Mouse (Mus musculus): ENCODE measurements around the gene Gigyf2.

Gene Gigyf2

GRCm38 (mm10) chr1:87326742-87327163 lies at the start of gene Gigyf2:
Gene Gigyf2, plus strand, starts transcription at chr1:87326998.
- peak; percentile 97 to 98 for DNase-seq (ENCODE audit: low spot score in 2 of 2)

- DNase-seq (ENCODE audit: low spot score in 2 of 2): no peak
Observed at GRCm38 (mm10) chr1:87280281-87280680, 46.5 kb upstream of the Gigyf2 start.

DNA sequence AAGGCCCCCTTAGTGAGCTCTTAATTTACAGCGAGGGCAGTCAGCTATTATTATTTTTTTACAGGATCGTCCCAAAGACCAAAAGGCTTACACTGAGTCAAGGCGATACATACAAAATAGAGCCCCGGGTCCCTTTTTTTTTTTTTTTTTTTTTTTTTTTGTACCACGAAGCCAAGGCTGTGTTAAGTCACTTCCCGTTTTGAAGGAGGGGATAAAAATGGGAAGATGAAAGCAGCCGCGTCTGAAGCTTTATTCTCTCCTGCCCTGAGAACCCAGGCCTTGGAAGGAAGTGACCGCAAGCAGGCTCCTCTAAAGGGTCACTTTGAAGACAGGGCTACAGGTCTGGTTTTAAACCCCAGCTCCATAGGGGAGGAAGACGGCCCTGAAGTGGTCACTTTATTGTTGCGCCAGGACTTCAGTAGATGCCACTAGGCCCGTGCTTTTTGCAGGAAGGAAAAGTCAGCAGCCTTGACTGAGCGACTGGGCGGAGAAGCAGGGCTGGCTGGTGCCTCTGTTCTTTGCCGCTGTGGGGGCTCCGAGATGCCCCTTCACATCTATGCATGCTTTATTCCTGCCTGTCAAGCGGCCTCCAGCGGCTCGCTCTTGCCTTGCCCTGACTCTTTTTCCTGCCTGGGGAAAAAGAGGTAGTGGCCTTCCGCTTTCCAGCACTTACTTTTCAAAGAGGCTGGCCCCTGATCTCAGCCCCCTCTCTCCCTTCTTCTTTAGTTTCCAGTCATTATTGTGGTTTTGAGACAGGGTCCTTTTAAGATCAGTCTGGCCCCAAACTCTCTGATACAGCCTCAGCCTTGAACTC lies 45.0 kb upstream of the Gigyf2 start:
- DNase-seq (ENCODE audit: low spot score in 2 of 2): no peak

GRCm38 (mm10) chr1:87282413-87282788 lies 44.4 kb upstream of the Gigyf2 start:
- no peak for DNase-seq (ENCODE audit: low spot score in 2 of 2)

DNA sequence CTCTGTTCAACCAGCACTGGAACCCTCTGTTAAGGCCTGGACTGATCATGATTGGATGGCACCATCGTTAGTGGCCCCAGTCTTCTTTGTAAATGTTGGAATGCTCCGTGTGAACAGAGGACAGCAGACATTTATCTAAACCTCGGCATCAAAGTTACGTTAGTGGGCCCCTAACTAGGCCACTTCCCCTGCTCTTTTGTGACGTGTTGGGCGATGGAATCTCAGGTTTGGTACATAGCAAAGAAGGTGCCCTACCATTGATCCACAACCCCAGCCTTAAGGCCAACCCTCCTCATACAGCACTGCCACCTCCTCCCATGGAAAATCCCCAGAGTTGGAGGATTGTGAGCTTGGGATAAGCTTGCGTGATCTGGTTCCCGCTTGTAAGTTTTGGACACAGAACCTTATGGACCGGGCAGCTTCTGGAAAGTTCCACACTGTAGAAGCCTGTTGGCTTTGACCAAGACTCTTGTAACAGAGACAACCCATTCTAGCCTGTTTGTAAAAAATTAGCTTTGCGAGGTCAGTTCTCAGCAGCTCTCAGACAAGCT lies 43.3 kb upstream of the Gigyf2 start:
- no peak for DNase-seq (ENCODE audit: low spot score in 2 of 2)

- no peak for DNase-seq (ENCODE audit: low spot score in 2 of 2)
Observed at GRCm38 (mm10) chr1:87287105-87287504, 39.7 kb upstream of the Gigyf2 start.

GRCm38 (mm10) chr1:87291416-87291815 lies 35.4 kb upstream of the Gigyf2 start:
- DNase-seq (ENCODE audit: low spot score in 2 of 2): no peak

- DNase-seq (ENCODE audit: low spot score in 2 of 2): peak; percentile 71 to 73
Observed at GRCm38 (mm10) chr1:87292420-87293190, 34.2 kb upstream of the Gigyf2 start.

GRCm38 (mm10) chr1:87294063-87294710 lies 32.6 kb upstream of the Gigyf2 start:
- no peak for DNase-seq (ENCODE audit: low spot score in 2 of 2)

- no peak for DNase-seq (ENCODE audit: low spot score in 2 of 2)
Observed at GRCm38 (mm10) chr1:87294951-87295350, 31.8 kb upstream of the Gigyf2 start.

GRCm38 (mm10) chr1:87297346-87297925 lies 29.4 kb upstream of the Gigyf2 start:
- no peak for DNase-seq (ENCODE audit: low spot score in 2 of 2)

- no peak for DNase-seq (ENCODE audit: low spot score in 2 of 2)
Observed at GRCm38 (mm10) chr1:87300360-87301286, 26.2 kb upstream of the Gigyf2 start.

GRCm38 (mm10) chr1:87301971-87302370 lies 24.8 kb upstream of the Gigyf2 start:
- DNase-seq (ENCODE audit: low spot score in 2 of 2): no peak

- DNase-seq (ENCODE audit: low spot score in 2 of 2): no peak
Observed at GRCm38 (mm10) chr1:87308952-87309351, 17.8 kb upstream of the Gigyf2 start.

DNA sequence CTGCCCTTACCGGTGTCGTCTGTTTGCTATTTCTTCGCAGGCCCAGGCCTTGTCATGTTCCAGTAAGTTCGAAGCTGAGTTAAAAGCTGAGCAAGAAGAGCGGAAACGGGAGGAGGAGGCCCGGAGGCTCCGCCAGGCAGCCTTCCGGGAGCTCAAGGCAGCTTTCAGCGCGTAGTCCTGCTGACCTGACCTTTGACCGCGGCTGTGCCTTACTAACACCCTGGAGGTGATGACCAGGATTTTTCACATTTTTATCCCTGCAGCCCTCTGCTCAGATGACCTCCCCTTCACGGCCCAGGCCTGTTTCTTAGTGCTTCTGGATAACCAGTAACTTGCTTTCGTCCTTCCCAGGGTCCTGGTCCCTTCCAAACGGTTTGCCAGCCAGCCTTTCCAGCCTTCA lies 17.2 kb upstream of the Gigyf2 start:
- DNase-seq (ENCODE audit: low spot score in 2 of 2): no peak

GRCm38 (mm10) chr1:87312681-87313080 lies 14.1 kb upstream of the Gigyf2 start:
- no peak for DNase-seq (ENCODE audit: low spot score in 2 of 2)

DNA sequence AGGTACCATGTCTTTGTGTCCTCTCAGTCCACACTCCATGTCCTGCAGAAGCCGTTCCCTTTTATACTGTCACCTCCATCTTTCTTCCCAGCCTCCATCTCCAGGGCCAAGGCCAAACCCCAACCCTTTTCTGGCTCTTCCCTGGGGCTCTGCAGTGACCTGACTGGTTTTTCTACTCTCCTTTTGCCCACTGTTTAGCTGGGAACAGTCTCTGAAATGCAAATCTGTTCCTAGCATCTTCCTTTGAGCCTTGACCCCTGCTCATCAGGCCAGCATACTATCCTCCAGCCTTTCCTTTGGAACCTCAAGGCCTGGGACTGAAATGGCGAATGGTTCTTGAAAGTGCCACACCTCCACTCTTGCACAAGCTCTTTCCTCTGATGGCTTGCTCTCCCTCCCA lies 13.7 kb upstream of the Gigyf2 start:
- DNase-seq (ENCODE audit: low spot score in 2 of 2): no peak

- DNase-seq (ENCODE audit: low spot score in 2 of 2): no peak
Observed at GRCm38 (mm10) chr1:87313843-87314570, 12.8 kb upstream of the Gigyf2 start.

GRCm38 (mm10) chr1:87315431-87315830 lies 11.4 kb upstream of the Gigyf2 start:
- DNase-seq (ENCODE audit: low spot score in 2 of 2): no peak

DNA sequence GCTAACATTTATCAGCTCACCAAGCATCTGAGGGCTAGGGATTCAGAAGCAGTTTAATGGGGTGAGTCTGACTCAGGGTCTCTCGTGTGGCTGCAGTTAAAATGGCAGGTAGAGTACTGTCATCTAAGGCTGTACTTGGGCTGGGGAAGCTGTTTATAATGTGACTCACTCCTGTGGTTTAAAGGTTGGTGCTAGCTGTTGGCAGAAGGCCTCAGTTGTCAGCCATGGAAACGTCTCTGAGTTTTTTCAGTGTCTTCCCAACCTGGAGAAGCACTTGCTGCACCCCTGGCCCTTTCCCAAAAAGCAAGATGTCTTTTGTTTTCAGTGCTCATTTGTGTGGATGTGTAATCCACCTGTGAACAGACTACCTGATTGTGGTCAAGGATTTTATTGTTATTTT lies 10.9 kb upstream of the Gigyf2 start:
- no peak for DNase-seq (ENCODE audit: low spot score in 2 of 2)
